Mouse (Mus musculus) retina, embryonic 14.5 days (tissue): ENCODE results near the gene Asic2.

Experiments used
- DNase-seq: peaks from one replicate; pipeline ENCODE4 v3.0.0-alpha.2; 2015; ENCODE audit warnings: low spot score

Asic2 gene

DNA sequence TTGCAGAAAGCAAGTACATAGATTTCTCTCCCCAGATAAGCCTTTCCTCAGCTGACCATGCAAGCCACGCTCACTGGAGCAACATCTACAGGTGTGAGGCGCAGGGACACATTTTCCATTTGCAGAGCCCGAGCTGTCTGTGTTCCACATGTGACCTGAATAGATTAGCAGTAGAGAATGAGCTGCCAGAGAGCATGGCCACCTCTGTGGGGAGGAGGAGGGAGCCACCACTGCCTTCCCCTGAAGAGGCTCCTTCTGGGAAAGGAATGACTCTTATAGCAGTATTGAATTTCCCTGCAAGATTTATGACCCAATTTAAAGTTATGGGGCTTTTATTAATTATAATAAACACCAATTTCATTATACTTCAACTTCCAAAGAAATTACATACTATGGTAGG lies 230.5 kb downstream of the Asic2 start:
- no peak for DNase-seq

DNA sequence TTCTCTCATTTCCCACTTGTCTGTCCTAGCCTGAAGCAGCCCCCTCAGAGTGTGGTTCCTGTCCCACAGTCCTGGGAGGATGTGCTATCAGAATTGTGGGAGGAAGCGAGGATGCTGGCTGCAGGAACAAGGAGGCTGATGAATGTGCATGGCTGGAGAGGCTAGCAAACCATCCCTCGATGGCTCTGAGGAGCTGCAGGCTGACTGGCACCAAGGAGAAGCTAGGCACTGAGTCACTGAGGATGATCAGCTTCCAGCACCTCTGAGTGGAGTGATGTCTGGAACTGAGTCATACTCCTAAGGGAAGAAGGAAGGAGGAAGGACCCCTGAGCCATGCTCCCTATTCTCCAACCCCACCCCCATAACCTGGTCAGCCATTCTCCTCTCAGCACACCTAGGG lies 246.2 kb downstream of the Asic2 start:
- no peak for DNase-seq

DNA sequence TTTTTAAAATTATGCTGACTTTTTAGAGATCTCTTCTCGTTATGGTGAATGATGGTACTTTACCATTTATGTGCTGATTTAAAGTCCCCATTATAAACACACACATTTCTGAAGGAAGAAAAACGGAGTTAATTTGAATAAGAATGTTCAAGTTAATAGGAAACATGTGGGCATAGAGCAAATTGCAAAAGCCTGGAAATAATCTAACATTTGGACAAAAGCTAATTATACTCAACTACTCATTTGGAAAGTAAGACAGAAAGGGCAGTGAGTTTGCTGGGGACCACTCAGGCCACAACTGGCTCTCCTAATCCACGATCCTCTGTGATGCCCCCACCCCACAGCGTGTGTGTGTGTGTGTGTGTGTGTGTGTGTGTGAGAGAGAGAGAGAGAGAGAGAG lies 253.5 kb downstream of the Asic2 start:
- DNase-seq: no peak

DNA sequence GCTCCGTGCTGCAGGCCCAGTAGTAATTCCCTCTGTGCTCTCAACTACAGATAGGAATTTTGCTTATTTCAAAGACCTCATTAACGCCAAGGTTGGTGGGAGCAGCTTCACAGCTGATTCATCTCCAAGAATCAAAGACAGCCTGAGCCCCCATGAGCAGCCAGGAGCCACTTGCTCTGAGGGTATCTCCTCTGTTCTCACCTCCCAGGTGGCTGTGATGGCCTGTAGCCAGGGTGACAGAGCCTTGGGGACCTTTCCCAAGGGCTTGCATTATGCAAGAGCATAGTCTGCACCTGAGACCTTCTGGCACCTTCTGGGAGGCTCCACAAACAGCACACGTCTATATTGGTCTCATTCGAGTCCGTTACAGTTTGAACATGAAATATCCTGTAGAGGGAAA lies 261.3 kb downstream of the Asic2 start:
- DNase-seq: no peak

DNA sequence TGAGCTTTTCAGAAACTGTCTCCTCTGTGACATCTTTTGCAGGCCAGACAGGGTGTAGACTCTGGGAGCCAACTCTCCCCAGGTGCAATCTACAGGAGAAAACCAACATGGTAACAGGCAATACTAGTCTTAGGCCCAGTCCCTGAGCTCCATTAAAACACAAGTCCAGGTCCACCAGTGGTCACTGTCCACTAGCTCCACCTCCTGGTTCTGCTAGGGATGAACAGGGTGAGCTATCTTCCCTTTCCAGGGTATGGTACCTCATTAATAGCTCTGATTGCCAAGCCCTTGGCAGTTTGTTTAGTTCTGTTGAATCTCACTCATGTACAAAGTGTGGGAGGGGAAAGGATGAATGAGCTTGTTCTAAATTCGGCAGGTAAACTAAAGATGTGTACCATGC lies 270.2 kb downstream of the Asic2 start:
- DNase-seq: peak; percentile 11

DNA sequence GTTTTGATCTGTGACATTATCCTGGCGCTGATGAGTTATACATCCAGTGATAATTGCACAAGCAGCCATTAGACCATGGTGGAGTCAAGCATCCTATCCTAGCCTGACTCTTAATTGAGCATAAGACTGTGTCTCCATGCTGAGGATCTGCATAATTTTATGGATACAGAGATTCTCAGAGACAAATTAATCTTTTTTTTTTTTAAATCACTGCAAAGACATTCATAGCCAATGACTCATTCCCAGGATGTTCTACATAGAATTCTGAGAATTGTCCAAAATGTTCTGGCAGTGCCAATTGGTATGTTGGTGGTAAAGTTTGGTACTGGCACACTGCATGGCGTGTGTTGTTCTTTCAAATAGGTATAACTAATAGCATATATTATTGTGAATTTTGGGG lies 272.8 kb downstream of the Asic2 start:
- DNase-seq: no peak

DNA sequence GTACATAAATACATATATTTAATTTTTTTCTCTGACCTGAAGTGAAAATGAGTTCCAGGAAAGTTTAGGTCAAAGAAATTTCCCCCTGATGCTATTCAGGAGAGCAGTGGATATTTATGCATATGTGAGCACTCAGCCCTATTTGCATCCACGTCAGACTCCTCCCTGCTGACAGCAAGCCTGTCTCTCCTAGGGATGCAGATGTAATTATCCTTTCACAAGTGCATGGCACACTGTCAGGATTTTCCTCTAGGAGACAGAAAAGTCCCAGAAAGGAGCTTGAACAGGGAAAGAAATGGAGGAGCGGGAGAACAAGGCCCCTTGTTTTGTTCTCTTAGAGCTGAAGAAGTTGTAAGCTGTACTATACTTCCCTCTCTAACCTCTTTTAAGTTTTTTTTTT lies 287.7 kb downstream of the Asic2 start:
- no peak for DNase-seq

DNA sequence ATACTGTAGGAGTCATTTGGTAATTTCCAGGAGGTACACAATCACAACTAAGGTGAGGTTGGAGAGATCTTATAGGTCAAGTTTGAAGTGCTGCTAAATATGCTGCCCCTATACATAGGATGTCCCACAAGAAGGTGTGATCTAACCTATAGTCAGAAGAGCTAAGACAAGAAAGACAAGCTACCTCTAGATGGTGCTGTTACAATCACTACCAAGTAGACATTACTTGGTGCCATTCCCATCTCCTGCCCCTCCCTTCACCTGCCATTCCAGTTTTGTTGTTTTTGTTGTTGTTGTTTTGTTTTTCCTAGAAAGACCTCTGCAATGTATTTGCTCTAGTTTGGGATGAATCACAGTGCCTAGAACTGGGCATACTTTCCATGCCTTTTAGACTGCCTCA lies 296.5 kb downstream of the Asic2 start:
- DNase-seq: peak; percentile 37

DNA sequence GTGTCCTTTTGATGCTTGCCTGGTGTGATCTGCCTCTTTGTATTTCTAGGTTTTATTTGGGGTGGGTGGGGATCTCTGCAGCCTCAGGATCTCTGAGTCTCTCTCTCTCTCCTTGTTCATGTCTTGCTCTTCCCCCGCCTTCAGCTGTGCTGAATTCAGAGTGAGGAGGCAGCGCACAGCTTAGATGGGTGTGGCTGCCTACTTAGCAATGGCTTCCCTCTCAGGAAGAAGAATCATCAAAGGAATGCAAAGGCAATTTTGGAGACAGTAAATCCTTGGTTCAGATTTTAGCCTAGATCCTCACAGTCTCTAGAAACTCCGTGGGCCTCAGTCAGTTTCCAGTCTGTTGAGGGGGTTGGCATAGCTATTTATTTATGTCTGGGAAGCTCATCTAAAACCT lies 297.8 kb downstream of the Asic2 start:
- DNase-seq: no peak

DNA sequence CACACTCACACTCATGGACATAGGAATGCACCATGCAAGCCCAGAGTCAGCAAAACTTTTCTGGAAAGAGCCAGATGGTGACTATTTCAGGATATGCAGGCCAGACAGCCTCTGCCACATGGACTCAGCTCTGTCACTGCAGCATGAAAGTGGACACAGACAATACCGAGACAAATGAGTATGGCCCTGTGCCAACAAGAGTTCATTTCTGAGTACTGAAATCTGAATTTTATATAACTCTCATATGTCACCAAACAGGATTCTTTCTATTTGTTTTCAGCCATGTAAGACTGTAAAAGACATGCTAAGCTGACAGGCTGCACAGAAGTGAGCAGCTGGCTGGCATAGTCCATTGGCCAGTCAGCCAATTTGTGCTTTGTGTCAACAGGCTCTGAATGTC lies 309.4 kb downstream of the Asic2 start:
- DNase-seq: no peak

DNA sequence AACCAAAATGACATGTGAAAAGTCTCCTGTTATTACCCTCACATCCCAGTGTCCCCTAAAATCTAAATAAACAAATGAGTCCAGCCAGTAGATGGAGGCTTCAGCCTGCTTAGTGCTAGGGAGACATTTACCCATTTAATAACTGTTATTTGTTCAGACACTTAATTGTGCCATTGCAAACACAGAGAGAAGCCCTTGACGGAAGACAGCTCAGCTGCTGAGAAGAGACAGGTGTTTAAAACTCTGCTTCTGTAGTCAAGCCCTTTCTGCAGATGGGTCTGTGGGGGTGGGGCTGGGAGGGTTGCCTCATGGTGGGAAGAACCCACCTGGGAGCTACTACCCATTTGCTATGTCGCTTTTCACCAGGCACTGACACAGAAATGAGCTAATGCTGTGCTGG lies 311.1 kb downstream of the Asic2 start:
- DNase-seq: no peak

DNA sequence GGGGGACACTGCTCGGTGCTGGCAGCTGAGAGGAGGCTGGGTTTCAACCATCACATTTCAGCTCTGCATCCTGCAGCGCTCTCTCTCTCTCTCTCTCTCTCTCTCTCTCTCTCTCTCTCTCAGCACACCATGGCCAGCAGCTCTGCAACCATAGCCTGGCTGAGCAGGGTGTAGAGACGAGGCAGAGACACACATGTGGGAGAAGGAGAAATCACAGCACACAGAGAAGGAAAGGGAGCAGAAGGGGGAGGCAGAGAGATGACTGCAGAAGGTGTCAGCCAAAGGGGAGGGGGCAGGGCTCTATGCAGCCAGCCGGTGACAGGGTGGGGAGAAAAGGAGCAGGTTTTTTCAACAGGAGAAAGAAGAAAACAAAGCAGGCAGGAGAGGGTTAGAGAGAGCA lies 320.4 kb downstream of the Asic2 start:
- no peak for DNase-seq

DNA sequence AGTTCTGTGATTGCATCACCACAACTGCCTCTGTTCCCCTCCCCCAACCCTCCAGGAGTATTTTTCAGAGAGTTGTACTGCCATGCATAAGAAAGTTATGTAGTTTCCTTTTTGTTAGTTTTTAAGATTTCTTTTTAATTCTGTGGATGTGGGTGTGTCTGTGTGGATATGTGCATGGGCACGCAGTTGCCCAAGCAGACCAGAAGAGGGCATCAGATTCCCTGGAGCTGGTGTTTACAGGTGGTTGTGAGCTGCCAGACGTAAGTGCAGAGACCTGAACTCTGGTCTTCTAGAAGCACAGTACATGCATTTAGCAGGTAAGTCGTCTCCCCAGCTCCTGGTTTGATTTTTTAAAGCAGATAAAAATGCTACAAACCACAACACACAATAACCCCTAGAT lies 322.7 kb downstream of the Asic2 start:
- DNase-seq: no peak

DNA sequence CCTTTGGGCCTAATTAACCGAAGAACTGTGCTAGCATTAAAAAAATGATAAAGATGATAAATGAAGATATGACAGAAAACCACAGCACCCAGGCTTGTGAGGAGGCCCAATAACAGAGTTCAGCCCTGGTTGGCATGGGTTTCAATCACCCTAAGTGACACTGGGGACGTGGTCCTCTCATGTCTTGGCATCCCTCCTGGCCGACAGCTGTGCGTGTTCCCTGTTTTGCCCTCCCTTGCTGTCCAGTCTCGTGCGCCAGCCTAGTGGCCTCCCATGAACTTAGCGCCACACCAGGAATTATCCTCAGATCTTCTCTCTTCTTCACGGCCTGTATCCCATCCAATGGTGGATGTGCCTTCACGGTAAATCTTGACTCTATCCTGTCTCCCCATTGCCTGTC lies 331.9 kb downstream of the Asic2 start:
- DNase-seq: no peak

DNA sequence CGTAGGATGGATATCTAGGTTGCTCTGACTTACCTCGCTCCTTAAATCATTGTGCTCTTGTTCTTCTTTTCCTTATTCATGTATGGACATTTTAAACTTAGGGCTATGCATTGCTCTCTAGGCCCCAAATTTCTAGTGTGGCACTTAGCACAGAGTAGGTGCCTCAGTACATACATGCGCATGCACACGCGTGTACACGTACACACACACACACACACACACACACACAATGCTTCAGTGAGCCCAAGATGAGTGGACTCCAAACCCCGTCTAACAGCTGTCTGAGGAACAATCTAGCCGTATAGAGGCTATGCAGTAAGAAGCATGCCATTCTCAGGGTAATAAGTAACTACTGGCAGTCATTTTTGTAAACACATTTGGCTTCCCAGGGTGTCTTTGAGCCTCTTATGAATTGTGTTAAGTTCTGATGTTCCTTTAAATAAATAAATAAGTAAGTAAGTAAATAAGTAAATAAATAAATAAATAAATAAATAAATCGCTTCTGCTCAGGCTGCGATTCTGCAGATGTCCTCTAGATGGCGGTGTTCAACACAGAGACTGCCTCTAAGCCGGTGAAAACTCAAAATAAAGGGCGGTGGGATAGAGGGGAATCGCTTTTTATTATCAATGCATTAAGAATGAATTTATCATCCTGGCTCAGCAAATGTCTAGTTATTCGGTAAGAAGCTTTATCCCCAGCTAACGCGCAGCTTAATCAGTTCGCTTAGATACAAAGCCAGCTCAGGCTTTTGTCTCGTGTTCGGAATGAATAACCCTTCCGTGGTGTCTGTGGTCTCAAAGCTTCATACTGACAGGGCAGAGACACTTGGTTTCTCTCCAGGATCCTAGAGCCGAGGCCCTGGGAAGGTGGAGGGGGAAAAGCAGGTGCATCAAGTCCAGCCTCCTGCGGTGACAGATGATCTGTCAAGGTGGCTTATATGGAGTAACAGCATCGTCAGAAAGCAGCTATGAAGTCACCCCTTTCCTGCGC lies 333.6 kb downstream of the Asic2 start:
- DNase-seq: peak; percentile 87

DNA sequence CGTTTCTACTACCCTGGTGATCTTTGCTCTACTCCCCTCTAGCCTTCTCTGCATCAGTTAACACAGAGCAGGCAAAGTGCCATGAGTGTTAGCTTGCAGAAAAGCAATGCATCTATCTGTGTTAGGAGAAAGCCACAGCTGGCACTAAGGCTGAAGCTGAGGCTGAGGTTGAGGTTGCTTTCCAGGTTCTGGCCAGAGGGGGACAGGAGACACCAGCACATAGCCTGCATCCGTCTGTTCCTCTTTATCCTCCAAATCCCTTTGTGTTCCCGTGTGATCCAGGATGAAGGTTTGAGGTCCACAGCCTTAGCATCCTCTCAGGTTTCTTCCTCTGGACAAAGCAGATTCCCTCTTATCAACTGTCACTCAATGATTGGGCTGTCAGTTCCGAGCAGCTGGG lies 343.1 kb downstream of the Asic2 start:
- no peak for DNase-seq

DNA sequence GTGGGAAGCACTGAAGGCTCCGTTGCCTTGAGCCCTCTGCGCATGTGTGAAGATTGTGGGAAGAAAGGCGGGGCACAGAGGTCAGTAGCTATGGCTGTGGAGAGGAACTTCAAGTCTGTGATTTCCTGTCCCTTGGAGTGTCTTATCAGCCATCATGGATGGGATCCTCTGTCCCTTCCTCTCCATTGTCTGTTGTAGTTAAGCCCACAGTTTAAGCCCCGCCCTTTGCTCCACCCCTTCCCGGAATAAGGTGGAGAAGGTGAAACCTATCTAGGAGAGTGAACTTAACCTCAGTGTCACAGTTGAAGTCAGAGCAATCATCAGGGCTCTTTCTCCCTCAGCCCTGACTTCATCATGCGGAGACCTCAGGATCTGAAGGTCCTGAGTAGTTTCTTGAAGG lies 347.7 kb downstream of the Asic2 start:
- no peak for DNase-seq

DNA sequence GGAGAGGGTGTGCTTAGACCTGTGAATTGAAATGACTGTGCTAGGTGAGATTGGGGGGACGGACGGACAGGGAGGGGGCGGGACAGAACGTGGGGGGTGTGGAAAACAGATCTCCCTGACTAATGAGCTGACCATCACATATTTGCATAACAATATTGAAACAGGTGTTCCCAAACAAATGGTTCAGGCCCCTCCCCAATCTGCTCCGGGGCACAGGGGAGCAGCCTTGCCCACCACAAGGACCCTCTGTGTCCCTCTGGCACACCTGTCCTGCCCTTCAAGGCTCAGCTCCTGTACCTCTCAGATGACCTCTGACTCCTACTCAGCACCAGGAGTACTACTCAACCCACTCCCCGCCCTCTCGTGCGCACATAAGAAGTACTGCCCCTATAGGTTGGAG lies 351.8 kb downstream of the Asic2 start:
- DNase-seq: no peak

DNA sequence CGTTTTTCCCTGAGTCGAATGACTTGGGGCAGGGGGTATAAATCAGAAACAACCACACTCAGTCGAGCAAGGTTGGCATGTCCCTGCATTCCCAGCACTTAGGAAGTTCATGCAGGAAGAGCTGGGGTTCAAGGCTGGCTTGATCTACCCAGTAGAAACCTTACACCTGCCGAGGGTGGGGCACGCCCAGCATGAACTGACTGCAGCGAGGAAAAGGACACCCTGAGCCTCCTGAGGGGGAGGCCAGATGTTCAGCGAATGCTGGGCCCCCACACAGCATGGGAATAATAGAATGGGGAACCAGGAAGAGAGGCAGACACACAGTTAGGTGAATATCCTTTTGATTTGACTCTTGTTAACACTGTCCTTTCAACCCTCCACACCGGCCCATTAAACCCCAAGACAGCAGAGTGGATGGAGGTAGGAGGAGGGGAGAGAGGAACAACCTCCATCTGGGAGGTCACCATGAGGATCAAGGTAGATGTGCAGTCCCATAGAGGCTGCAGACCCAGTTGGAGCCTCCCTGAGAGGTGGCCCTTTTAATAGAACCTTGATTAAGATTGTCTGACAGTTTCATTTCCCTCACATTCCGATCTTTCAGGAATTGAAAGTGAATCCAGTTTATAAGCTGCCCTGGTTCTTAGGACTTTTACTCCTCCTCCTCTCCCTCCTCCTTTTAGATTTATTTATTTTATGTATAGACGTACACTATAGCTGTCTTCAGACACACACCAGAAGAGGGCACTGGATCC lies 354.2 kb downstream of the Asic2 start:
- no peak for DNase-seq

DNA sequence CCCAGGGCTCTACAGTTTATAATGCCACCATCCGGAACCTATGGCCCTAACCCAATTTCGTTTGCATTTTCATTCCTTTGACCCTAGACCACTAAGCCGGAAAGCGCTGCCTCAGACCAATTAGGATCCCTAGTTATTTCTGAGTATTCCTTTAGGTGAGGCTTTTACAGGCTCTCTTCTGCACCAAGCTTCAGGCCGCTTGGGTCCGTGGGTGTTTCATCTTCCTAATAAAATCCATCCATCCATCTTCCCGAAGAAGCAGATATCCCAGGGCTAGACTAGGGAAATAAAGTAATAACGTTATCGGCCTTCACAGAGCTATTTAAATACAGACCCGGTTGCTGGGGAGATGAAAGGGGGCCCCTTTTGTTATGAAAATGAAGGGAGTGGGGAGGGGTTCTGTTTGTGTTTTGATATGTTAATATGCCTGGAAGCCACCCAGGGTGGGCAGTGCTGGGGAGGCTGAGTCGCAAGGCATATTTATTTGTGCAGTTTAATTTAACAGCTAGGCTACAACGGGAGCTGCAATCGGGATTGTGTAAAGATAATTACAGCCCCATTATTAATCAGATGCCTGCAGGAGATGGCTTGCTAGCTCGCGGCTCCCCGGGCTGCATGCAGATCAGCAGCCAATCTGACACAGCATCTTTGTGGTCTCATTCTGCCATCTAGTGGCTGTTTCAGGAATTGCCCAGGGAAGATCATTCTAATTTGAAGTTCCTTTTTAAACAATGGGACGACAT lies 355.3 kb downstream of the Asic2 start:
- DNase-seq: peak; percentile 94

DNA sequence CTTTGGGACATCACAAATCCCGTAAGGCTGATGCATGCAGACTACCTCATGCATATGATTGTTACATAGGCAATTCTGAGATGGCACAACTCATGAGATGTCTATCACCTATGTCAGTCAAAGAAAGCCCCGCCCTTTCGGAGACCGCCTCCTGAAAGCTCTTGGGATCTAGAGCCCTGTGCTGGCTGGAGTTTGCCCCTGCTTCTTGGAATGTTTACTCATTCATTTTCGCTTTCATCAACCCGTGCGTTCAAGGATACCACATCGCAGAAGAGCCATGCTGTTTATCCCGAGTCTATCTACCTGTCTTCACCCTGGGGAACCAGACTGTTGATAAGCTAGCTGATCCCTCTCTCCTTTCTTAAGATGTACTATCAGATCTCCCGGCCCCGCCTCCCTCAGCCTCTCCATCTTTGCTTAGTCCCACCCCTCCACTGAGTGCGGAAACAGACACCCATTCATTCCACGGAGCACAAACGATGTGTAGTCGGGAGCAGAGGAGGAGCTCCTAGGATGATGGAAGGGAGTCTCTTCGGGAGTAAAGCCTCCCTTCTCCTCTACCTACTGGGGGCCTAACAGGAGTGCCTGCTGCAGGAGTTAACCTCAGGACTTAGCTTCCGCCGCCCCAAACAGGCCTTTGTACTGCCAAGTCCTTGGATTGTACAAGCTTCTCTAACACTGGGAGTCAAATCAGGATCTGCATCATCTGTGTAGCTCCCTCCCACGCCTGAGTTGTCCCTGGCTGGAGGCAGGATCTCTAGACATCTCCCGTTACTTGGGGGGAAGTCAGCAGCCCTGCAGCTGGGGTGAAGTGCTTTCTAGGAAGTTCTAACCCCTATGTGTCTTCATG lies 356.1 kb downstream of the Asic2 start:
- peak; percentile 62 for DNase-seq

DNA sequence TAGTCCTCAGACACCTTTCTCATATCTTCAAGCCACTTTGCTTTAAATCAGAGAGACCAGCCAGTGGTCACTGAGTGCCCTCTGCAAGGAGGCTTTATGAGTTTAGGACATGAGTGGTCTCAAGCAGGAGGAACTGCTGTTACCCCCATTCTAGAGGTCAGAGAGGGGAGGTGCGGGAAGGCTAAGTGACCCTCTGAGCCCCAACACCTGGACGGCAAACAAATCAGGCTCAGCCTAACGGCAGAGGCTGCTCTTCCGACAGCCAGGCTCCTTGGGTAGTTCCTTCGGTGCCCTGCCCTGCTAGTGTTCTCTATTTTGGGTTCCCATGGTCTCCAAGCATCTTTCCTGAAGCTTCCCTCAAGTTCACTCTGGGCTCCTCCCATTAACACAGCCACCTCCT lies 357.8 kb downstream of the Asic2 start:
- no peak for DNase-seq
